Mouse (Mus musculus): Measurements from ENCODE around the gene 4930503B20Rik. TPM values are rescaled to one million over a fixed set of nuclear protein-coding genes. Genes with fewer than 3 reads are reported as not detected.

4930503B20Rik gene
- polyA plus RNA-seq, 1 experiment from 2014 or later, result not detected

Other genes starting within 250 kb of the 4930503B20Rik start
- gene Ssx2ip, start 246.7 kb downstream of the 4930503B20Rik start, polyA plus RNA-seq (2015; fragmentation: Nextera tagmentation; extraction: Ambion mirVana), result 15.5 and 16.4 TPM in 2 replicates
- gene Ctbs, start 201.5 kb downstream of the 4930503B20Rik start, polyA plus RNA-seq (2015; fragmentation: Nextera tagmentation; extraction: Ambion mirVana), result 4.2 and 4.6 TPM in 2 replicates
- gene Spata1, start 151.6 kb downstream of the 4930503B20Rik start, polyA plus RNA-seq (2015; fragmentation: Nextera tagmentation; extraction: Ambion mirVana), result 5.5 and 5.8 TPM in 2 replicates
- gene Gng5, start 151.5 kb downstream of the 4930503B20Rik start, polyA plus RNA-seq (2015; fragmentation: Nextera tagmentation; extraction: Ambion mirVana), result 606 and 609 TPM in 2 replicates
- 52.4 and 55.6 TPM in 2 replicates for gene Rpf1, start 129.9 kb downstream of the 4930503B20Rik start, polyA plus RNA-seq (2015; fragmentation: Nextera tagmentation; extraction: Ambion mirVana)
- gene Uox, start 80.9 kb downstream of the 4930503B20Rik start, polyA plus RNA-seq (2015; fragmentation: Nextera tagmentation; extraction: Ambion mirVana), result not detected in 2 replicates
- gene Dnase2b, start 35.7 kb downstream of the 4930503B20Rik start, polyA plus RNA-seq (2015; fragmentation: Nextera tagmentation; extraction: Ambion mirVana), result not detected in 2 replicates
- 0.52 and 0.63 TPM in 2 replicates for gene Samd13, start 34.3 kb upstream of the 4930503B20Rik start, polyA plus RNA-seq (2015; fragmentation: Nextera tagmentation; extraction: Ambion mirVana)
- 119 and 126 TPM in 2 replicates for gene Prkacb, start 161.7 kb upstream of the 4930503B20Rik start, polyA plus RNA-seq (2015; fragmentation: Nextera tagmentation; extraction: Ambion mirVana)
- gene Ttll7, start 201.1 kb upstream of the 4930503B20Rik start, polyA plus RNA-seq (2015; fragmentation: Nextera tagmentation; extraction: Ambion mirVana), result 6.6 and 7.0 TPM in 2 replicates

Measured in midbrain, embryonic 13.5 days (tissue).